33 mouse cellular contexts compared by ENCODE assay signal in genomic region chr19:58621646-58622045, GRCm38 (mm10). TPM values are rescaled to one million over a fixed set of nuclear protein-coding genes. Genes with fewer than 3 reads are reported as not detected.
DNase-seq lines count a peak whose midpoint lies in the region; ATAC-seq and TF ChIP-seq lines count a peak whose summit lies in the region.
"Had no signal": no experiment of that assay in that cellular context is flagged by ENCODE, and none has a peak within 500 bp of the region (broad histone marks: within the 10 kb centered on the region; RNA-seq: fewer than 3 reads in every experiment).

No protein-coding gene starts in this region.

- 72% methylated on average over 1 of the region's 1 CpGs for WGBS in lung, postnatal 0 days

- no peak overlapping the region for H3K4me2 ChIP-seq in lung, postnatal 0 days (replicated peaks; ENCODE audit: low read depth, low read length)
- H3K4me2 ChIP-seq: embryonic facial prominence, embryonic 13.5 days; forebrain, embryonic 12.5 days; forebrain, embryonic 15.5 days; heart, embryonic 12.5 days; heart, embryonic 15.5 days; hindbrain, embryonic 14.5 days had no signal

- H3K27me3 ChIP-seq in lung, postnatal 0 days (replicated peaks; ENCODE audit: insufficient read depth, low read length), result no peaks in the 10 kb centered on the region
- H3K27me3 ChIP-seq: embryonic facial prominence, embryonic 13.5 days; forebrain, embryonic 12.5 days; forebrain, embryonic 15.5 days; heart, embryonic 12.5 days; heart, embryonic 15.5 days had no signal

- H3K9me3 ChIP-seq in lung, postnatal 0 days (ENCODE audit: low read length), result no peaks in the 10 kb centered on the region
- H3K9me3 ChIP-seq: embryonic facial prominence, embryonic 10.5 days; embryonic facial prominence, embryonic 13.5 days; forebrain, embryonic 12.5 days; forebrain, embryonic 15.5 days; heart, embryonic 15.5 days; hindbrain, embryonic 10.5 days had no signal

- no peak for ATAC-seq in lung, postnatal 0 days
- ATAC-seq: activated CD4-positive, CD25-positive, alpha-beta regulatory T cell, adult 4 months; CD4-positive, CD25-positive, alpha-beta regulatory T cell, adult 4 months; forebrain, embryonic 15.5 days had no signal

- no peaks in the 10 kb centered on the region for H3K36me3 ChIP-seq in lung, postnatal 0 days (ENCODE audit: insufficient read depth, low read length)
- H3K36me3 ChIP-seq: embryonic facial prominence, embryonic 10.5 days; embryonic facial prominence, embryonic 13.5 days; forebrain, embryonic 12.5 days; forebrain, embryonic 15.5 days; heart, embryonic 12.5 days; heart, embryonic 15.5 days; hindbrain, embryonic 10.5 days had no signal

- TF ChIP-seq EP300 in lung, postnatal 0 days (IDR thresholded peaks at IDR 0.05), result no peak

- no peak for TF ChIP-seq CTCF in lung, postnatal 0 days (IDR thresholded peaks at IDR 0.05)

- H3K9ac ChIP-seq in lung, postnatal 0 days (replicated peaks; ENCODE audit: low read depth), result no peak overlapping the region
- H3K9ac ChIP-seq: embryonic facial prominence, embryonic 13.5 days; forebrain, embryonic 12.5 days; forebrain, embryonic 15.5 days; heart, embryonic 12.5 days; heart, embryonic 15.5 days; hindbrain, embryonic 14.5 days had no signal

- DNase-seq in layer of hippocampus, adult 18-20 months (ENCODE audit: low spot score in 2 of 2), result peak; percentile 30 to 81
- DNase-seq in layer of hippocampus, postnatal 25 days (ENCODE audit: extremely low spot score in 1 of 2, low spot score in 1 of 2), result no peak
- peak; percentile 34 for DNase-seq in lung, postnatal 0 days (ENCODE audit: low spot score)
- no peak for DNase-seq in lung, adult 18-20 months
- peak; percentile 38 for DNase-seq in brain, adult 2 months (ENCODE audit: low read depth, low spot score)
- peak; percentile 42 for DNase-seq in telencephalon, adult 2 months (ENCODE audit: low read depth, low spot score)
- DNase-seq in spleen, postnatal 36 days (ENCODE audit: low spot score in 2 of 2), result no peak
- no peak for DNase-seq in ovary, postnatal 10 days (ENCODE audit: low spot score)
- DNase-seq: adrenal gland, postnatal 10 days; adrenal gland, postnatal 36 days; cerebellum, adult 11-12 months; cerebellum, adult 8-10 months; cerebellum, postnatal 10 days; cerebellum, postnatal 36 days; embryo, embryonic 11 days; gastrocnemius, postnatal 25 days; heart, adult 18-20 months; heart, postnatal 10 days; heart, postnatal 36 days had no signal

- H3K4me1 ChIP-seq in lung, postnatal 0 days (ENCODE audit: insufficient read depth, low read depth, low read length), result no peaks in the 10 kb centered on the region
- H3K4me1 ChIP-seq: embryonic facial prominence, embryonic 10.5 days; forebrain, embryonic 12.5 days; forebrain, embryonic 15.5 days; heart, embryonic 12.5 days; heart, embryonic 15.5 days; hindbrain, embryonic 10.5 days had no signal

- no peak overlapping the region for H3K27ac ChIP-seq in lung, postnatal 0 days (ENCODE audit: low read length)
- H3K27ac ChIP-seq: embryonic facial prominence, embryonic 10.5 days; embryonic facial prominence, embryonic 13.5 days; forebrain, embryonic 12.5 days; forebrain, embryonic 15.5 days; heart, embryonic 15.5 days; hindbrain, embryonic 10.5 days; hindbrain, embryonic 14.5 days had no signal

- H3K4me3 ChIP-seq in lung, postnatal 0 days (ENCODE audit: low read depth, low read length), result no peak overlapping the region
- H3K4me3 ChIP-seq: embryonic facial prominence, embryonic 10.5 days; embryonic facial prominence, embryonic 13.5 days; erythroblast, embryonic 14.5 days; forebrain, embryonic 12.5 days; forebrain, embryonic 15.5 days; heart, embryonic 12.5 days; heart, embryonic 15.5 days; hindbrain, embryonic 10.5 days had no signal

RNA-seq across cellular contexts. Expression of gene Pnlip, which starts 30.7 kb away (rescaled TPM):
- total RNA-seq in layer of hippocampus, adult 18-20 months (2021), result 1 to 10 TPM; 1.4 to 1.9 TPM
- total RNA-seq in layer of hippocampus, postnatal 25 days (2021), result 1 to 10 TPM in 1 of 2 experiments, under 1 TPM in 1; 0.98 to 1.4 TPM
- polyA plus RNA-seq in lung, postnatal 0 days (2015; fragmentation: Nextera tagmentation; extraction: Ambion mirVana), result not detected in 2 replicates
- total RNA-seq: adrenal gland, adult 18-20 months; adrenal gland, postnatal 10 days; gastrocnemius, adult 8-10 months; gastrocnemius, postnatal 25 days; heart, adult 18-20 months; heart, postnatal 10 days; heart, postnatal 36 days had no signal
- polyA plus RNA-seq: activated CD4-positive, CD25-positive, alpha-beta regulatory T cell, adult 4 months; C2C12; CD4-positive, CD25-positive, alpha-beta regulatory T cell, adult 4 months; embryonic facial prominence, embryonic 10.5 days; embryonic facial prominence, embryonic 13.5 days; erythroblast, embryonic 14.5 days; forebrain, embryonic 12.5 days; heart, embryonic 12.5 days; heart, embryonic 15.5 days had no signal

Comparison
In these comparisons a context has a peak if more than half of its experiments do, and no peak if none do; other contexts are left out.
1. DNase-seq: peak in layer of hippocampus, adult 18-20 months (2 of 2), lung, postnatal 0 days (single experiment), brain, adult 2 months (single experiment) and telencephalon, adult 2 months (single experiment); none in layer of hippocampus, postnatal 25 days (0 of 2), lung, adult 18-20 months (0 of 2), spleen, postnatal 36 days (0 of 2) and ovary, postnatal 10 days (single experiment).